Mouse (Mus musculus) forebrain, embryonic 16.5 days (tissue): ENCODE measurements around the gene Bcl6b. TPM values are rescaled to one million over a fixed set of nuclear protein-coding genes. Genes with fewer than 3 reads are reported as not detected.

Experiments used
- ATAC-seq: fragments of 200-750 bp; cut with Nextera tagmentation; 2 replicates; pipeline ENCODE4 v1.8.0; 2017; ENCODE audit warnings: mild to moderate bottlenecking, moderate library complexity
- H3K27ac ChIP-seq: fragments of 300-500 bp; sonication (generic); 2 replicates; pipeline ENCODE4 v1.5.1; 2014; ENCODE audit warnings: low read length, control low read depth
- H3K27me3 ChIP-seq: fragments of 300-500 bp; sonication (generic); replicated peaks from 2 replicates; pipeline ENCODE4 v1.6.1; 2014; ENCODE audit warnings: low read length; ENCODE audit not compliant: control insufficient read depth, insufficient read depth
- H3K36me3 ChIP-seq: fragments of 300-500 bp; sonication (generic); 2 replicates; pipeline ENCODE4 v1.6.1; 2014; ENCODE audit not compliant: control insufficient read depth, insufficient read depth
- H3K4me1 ChIP-seq: fragments of 300-500 bp; sonication (generic); replicated peaks from 2 replicates; pipeline ENCODE4 v1.6.1; 2014; ENCODE audit warnings: low read length; ENCODE audit not compliant: control insufficient read depth, insufficient read depth
- H3K4me2 ChIP-seq: fragments of 300-500 bp; sonication (generic); 2 replicates; pipeline ENCODE4 v1.6.1; 2014; ENCODE audit warnings: mild to moderate bottlenecking, low read length, control low read depth
- H3K4me3 ChIP-seq: fragments of 300-500 bp; sonication (generic); replicated peaks from 2 replicates; pipeline ENCODE4 v1.5.1; 2014; ENCODE audit warnings: mild to moderate bottlenecking, low read length, control low read depth
- H3K9ac ChIP-seq: fragments of 300-500 bp; sonication (generic); replicated peaks from 2 replicates; pipeline ENCODE4 v1.6.1; 2014; ENCODE audit warnings: low read depth, low read length, control low read depth
- H3K9me3 ChIP-seq: fragments of 300-500 bp; sonication (generic); 2 replicates; pipeline ENCODE4 v1.6.1; 2016; ENCODE audit warnings: low read length; ENCODE audit not compliant: control insufficient read depth
- WGBS: fragments of 180-500 bp; shearing (Covaris S2); extraction: QIAGEN DNeasy Blood & Tissue Kit; methylation state at CpG from one replicate; pipeline ENCODE4 v1.1.7; 2014; 5-methylcytosine and 5-hydroxymethylcytosine counted together
- polyA plus RNA-seq: library from polyadenylated mRNA; unstranded; fragments of >200 nt; fragmentation: Nextera tagmentation; extraction: Ambion mirVana; gene quantifications from 2 replicates; pipeline ENCODE4 v1.2.1, GENCODE M21; 2015

Bcl6b gene
- polyA plus RNA-seq, 1 experiment from 2014 or later: 6.9 TPM

GRCm38 (mm10) chr11:70251853-70252252, 22.3 kb upstream of the Bcl6b start:
- no peak overlapping the region for H3K4me2 ChIP-seq
- no peaks in the 10 kb centered on the region for H3K9me3 ChIP-seq
- H3K9ac ChIP-seq: no peak overlapping the region
- no peak overlapping the region for H3K4me3 ChIP-seq
- H3K36me3 ChIP-seq: no peaks in the 10 kb centered on the region
- H3K4me1 ChIP-seq: peaks cover 4% of the 10 kb centered on the region; the same call in 1 of the 2 replicates
- WGBS: 81% methylated on average over 8 of the region's 8 CpGs
- no peak overlapping the region for H3K27ac ChIP-seq
- peaks cover 36% of the 10 kb centered on the region for H3K27me3 ChIP-seq
- ATAC-seq: no peak

DNA sequence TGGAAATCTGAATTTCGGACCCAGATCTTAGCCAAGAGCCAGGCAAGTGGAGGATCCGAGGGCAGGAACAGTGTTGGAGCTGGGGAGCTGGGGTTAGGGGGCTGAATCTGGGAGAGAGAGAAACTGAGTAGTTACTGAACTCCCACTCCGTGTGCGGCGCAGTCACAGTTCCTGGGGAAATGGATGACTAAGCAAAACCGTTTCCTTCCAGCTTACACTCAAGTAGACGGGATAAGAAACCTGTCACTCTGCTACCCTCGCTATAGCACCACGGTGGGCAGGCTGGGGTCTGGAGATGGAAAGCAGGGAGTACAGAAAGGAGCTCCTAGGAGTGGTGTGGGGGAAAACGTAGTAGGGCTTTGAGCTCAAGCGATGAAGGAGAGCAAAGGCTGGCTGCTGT, 20.6 kb upstream of the Bcl6b start:
- Histone ChIP-seq H3K9me3 (no peaks in the 10 kb centered on the region), H3K4me3 (no peak overlapping the region), H3K27ac (no peak overlapping the region), H3K4me2 (no peak overlapping the region), H3K36me3 (no peaks in the 10 kb centered on the region), H3K27me3 (peaks cover 27% of the 10 kb centered on the region), H3K4me1 (peaks cover 3% of the 10 kb centered on the region; the same call in 1 of the 2 replicates), H3K9ac (no peak overlapping the region)
- 69% methylated on average over 11 of the region's 11 CpGs for WGBS
- no peak for ATAC-seq

DNA sequence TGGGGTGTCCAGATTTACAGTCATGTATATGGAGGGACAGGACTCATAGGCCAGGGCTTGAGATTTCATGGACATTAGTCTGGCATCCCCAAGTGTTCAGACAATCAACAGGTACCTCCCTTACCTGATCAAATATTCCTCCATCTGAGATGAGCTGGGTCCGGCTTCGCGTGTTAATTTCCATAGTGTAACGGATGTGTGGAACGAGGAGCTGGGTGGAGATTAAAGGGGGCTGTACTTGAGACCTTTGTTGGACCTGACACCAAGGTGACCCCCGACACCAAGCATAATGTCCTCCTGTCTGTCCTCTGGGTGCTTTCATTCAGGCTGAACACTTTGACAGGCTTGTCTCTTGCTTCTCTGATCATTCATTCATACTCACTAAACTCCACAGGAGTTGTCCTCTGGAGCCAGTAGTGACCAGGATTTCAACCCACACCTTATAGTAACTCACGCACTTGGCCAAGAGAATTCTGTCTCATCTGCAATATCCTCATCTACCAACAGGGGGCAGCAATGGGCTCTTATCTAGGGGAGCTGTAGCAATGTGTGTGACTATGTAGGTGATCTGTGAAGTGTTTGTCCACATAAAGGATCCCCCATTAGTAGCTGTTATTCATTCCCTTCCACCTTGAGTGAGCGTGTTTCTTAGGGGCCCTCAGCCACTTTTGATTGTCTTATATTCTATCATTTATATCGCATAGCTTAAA, 17.7 kb upstream of the Bcl6b start:
- no peaks in the 10 kb centered on the region for H3K4me1 ChIP-seq
- no peak overlapping the region for H3K4me3 ChIP-seq
- H3K27me3 ChIP-seq: peaks cover 5% of the 10 kb centered on the region
- 51% methylated on average over 9 of the region's 9 CpGs for WGBS
- no peak overlapping the region for H3K27ac ChIP-seq
- H3K9me3 ChIP-seq: no peaks in the 10 kb centered on the region
- no peaks in the 10 kb centered on the region for H3K36me3 ChIP-seq
- no peak overlapping the region for H3K4me2 ChIP-seq
- H3K9ac ChIP-seq: no peak overlapping the region
- ATAC-seq: no peak

GRCm38 (mm10) chr11:70242591-70242990, 13.0 kb upstream of the Bcl6b start:
- Histone ChIP-seq H3K36me3 (no peaks in the 10 kb centered on the region), H3K27me3 (0 out of 2 replicates have a peak, but pooled peaks cover 2% of the 10 kb centered on the region), H3K4me3 (no peak overlapping the region), H3K27ac (no peak overlapping the region), H3K4me2 (no peak overlapping the region), H3K4me1 (peaks cover 17% of the 10 kb centered on the region), H3K9ac (no peak overlapping the region), H3K9me3 (no peaks in the 10 kb centered on the region)
- WGBS: 70% methylated on average over 11 of the region's 11 CpGs
- no peak for ATAC-seq

DNA sequence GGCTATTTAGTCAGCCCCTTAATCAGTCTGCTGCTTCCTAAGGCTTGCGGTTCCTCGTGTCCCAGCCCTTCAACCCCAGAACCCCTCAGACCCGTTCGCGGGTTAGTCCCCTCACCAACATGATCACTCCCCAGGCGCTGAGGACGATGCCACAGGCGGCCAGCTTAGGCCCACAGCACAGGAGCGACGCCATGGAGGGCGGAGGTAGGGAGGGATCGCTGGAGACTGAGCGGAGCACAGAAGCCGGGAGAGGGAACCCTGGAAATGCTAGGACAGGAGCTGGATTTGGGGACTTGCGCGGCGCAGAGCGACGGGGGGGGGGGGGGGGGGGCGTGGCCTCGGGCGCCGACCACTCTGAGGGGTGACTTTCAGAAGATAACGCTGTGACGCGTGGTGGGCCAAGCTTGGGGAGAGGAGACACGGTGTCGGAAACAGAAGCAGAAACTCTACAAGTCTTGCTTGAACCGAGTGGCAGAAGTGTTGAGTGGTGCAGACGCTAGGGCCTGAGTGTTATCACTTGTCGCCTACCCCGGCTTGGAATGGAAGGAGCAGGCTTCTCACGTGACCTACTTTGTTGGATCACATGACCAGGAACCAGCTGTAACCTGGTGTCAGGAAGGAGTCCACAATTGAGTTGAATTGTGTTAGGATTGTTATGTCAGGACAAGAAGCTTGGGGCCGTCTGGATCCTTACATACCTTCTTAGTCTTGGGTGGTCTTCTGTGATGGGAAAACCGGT, 10.1 kb upstream of the Bcl6b start, which contains the start of the genes Gm21988 and Rnasek:
Gene Gm21988 (minus strand): TSS at position 290 of the 739 bp plus-strand sequence.
Gene Rnasek (minus strand): TSS at position 302 of the 739 bp plus-strand sequence.
- H3K9me3 ChIP-seq: no peaks in the 10 kb centered on the region
- H3K4me1 ChIP-seq: peaks cover 27% of the 10 kb centered on the region
- peak within 1 kb of the TSS; percentile 70 for H3K9ac ChIP-seq
- under 1% methylated on average over 35 of the region's 35 CpGs for WGBS
- H3K36me3 ChIP-seq: peaks cover 4% of the 10 kb centered on the region; the same call in 1 of the 2 replicates
- peak within 1 kb of the TSS; percentile 70 for H3K27ac ChIP-seq
- peak within 1 kb of the TSS; percentile 58 for H3K4me3 ChIP-seq
- peak within 1 kb of the TSS; percentile 88 for H3K4me2 ChIP-seq
- peak; percentile 43 for ATAC-seq
- H3K27me3 ChIP-seq: 0 out of 2 replicates have a peak, but pooled peaks cover 2% of the 10 kb centered on the region

DNA sequence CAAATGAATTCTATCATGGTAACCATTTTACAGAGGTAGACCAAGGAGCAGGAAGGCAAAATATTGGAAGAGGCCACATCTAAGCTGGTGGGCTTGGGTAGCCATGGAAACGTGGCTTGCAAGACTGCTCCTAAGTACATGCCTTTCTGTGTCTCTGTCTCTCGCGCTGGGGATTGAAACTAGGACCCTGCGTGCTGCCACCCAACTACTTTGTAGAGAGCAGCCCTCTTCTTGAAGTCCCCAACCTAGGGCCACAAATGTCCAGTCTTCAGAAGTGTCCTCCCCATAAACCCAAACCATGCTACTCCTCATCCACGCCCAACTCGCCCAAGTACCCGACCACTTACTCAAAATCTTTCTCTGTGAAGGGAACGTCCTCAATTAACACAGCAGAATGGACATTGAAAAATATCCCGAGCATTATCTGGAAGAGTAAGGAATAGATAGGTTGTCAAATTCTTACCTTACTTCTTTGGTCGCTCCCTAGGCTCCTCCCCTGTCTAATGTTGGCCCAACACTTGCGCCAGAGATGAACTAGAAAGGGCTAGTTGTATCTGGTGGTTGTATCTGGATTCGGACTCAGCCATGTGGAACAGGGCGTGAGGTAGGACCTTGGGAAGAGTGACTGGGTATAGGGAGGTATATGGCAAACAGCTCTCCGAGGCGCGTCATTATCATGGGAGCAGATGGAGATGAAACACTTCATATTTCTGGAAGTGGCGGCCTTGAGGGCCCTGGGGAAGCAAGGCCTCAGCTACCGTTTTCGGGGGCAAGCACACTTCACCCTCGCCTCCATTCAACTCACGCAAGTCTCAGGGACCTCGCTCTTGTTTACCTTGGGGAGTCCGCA, 9.2 kb upstream of the Bcl6b start:
- 10% methylated on average over 23 of the region's 23 CpGs for WGBS
- no peak for ATAC-seq
- H3K36me3 ChIP-seq: peaks cover 4% of the 10 kb centered on the region; the same call in 1 of the 2 replicates

DNA sequence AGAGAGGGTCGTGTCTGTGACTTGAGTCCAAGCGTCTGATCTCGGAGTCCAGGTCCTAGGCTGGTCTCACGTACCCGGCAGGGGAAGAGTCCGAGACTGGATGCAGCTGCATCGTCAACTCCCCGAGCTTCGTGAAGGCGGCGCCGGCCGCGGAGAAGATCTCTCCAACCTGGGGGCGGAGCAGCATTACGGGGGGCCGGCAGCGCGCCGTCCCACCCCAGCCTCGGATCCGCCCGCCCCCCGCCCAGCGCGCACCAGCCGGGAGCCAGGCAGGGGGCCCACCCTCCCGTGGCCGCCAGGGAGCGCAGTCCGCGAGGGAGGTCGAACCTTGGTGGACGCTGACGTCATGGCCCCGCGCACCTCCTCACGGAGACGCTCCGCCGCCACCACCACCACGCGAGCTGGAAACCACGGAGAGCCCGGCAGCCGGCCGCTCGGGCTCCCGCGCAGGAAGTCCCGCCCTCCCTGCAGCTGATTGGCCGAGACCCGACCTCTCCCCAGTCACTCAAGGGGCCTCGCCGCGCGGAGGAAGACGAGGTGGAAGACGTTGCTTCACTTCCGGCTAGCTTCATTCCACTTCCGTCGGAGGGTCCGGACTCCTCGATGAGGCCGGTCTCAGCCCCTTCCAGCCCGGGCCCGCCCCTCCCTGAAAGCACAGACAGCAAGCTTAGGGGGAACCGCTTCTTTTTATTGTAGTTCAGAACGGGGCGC, 8.0 kb upstream of the Bcl6b start, which contains the start of gene 0610010K14Rik:
Gene 0610010K14Rik (minus strand): TSS at position 458 of the 711 bp plus-strand sequence.
- peak; percentile 95 for ATAC-seq

More for the DNA sequence above, 9.2 kb upstream of the Bcl6b start:
- H3K9me3 ChIP-seq: no peaks in the 10 kb centered on the region
- H3K9ac ChIP-seq: peak overlapping the region; percentile 70
- H3K4me2 ChIP-seq: peak overlapping the region; percentile 88
- H3K27me3 ChIP-seq: no peaks in the 10 kb centered on the region
- H3K4me1 ChIP-seq: peaks cover 27% of the 10 kb centered on the region
- H3K4me3 ChIP-seq: peak overlapping the region; percentile 58
- peak overlapping the region; percentile 70 for H3K27ac ChIP-seq

DNA sequence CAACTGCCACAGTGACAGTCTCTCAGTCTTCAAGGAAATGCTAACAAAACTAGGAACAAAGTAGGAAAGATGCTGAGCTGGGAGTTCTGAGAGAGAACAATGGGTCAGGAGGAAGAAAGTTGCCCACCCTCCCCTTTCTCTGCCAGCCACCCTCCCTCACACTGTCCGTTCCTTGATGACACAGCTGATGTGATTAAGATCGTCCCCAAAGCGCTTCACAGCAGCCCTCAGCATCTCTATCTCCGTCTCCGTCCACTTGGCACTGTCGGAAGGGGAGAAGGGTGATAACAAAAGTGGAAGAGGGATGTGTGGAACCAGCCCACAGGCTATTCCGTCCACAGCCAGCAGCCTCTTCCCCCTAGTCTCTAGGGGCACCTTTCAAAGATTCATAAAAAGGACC, 7.1 kb upstream of the Bcl6b start:
- peaks cover 4% of the 10 kb centered on the region; the same call in 1 of the 2 replicates for H3K36me3 ChIP-seq
- no peaks in the 10 kb centered on the region for H3K9me3 ChIP-seq
- peak overlapping the region; percentile 77 for H3K9ac ChIP-seq
- no peaks in the 10 kb centered on the region for H3K27me3 ChIP-seq
- WGBS: 26% methylated on average over 7 of the region's 7 CpGs
- ATAC-seq: no peak
- H3K4me1 ChIP-seq: peaks cover 32% of the 10 kb centered on the region
- H3K4me3 ChIP-seq: peak overlapping the region; percentile 58
- H3K27ac ChIP-seq: peak overlapping the region; percentile 5; the same call in 1 of the 2 replicates
- peak overlapping the region; percentile 78 for H3K4me2 ChIP-seq

More for the DNA sequence above, 8.0 kb upstream of the Bcl6b start, which contains the start of gene 0610010K14Rik:
- Histone ChIP-seq H3K4me1 (peaks cover 32% of the 10 kb centered on the region), H3K36me3 (peaks cover 4% of the 10 kb centered on the region; the same call in 1 of the 2 replicates), H3K27me3 (no peaks in the 10 kb centered on the region), H3K9me3 (no peaks in the 10 kb centered on the region), H3K9ac (peak within 1 kb of the TSS; percentile 77), H3K4me2 (peak within 1 kb of the TSS; percentile 88), H3K27ac (peak within 1 kb of the TSS; percentile 90), H3K4me3 (peak within 1 kb of the TSS; percentile 58)
- WGBS: under 1% methylated on average over 70 of the region's 70 CpGs
